Mouse (Mus musculus) heart, postnatal 0 days (tissue): ENCODE data around the gene Pitpnm1. TPM values are rescaled to one million over a fixed set of nuclear protein-coding genes. Genes with fewer than 3 reads are reported as not detected.
A peak's percentile ranks its signal among the peaks of the same experiment; 100 is the strongest.
"Not testable (repeated sequence)": the region's sequence is repeated elsewhere in the genome, so short reads cannot be mapped to it uniquely, and the experiment has no call there.

Source experiments
- ATAC-seq: fragments of 200-750 bp; cut with Nextera tagmentation; 2 replicates; pipeline ENCODE4 v1.8.0; 2017; ENCODE audit warnings: low read depth, moderate number of reproducible peaks, moderate library complexity; ENCODE audit not compliant: insufficient read depth
- DNase-seq: peaks from one replicate; pipeline ENCODE4 v3.0.0-alpha.2; 2016; ENCODE audit warnings: low spot score
- H3K27ac ChIP-seq: fragments of 300-500 bp; sonication (generic); 2 replicates; pipeline ENCODE4 v1.5.1; 2014; ENCODE audit warnings: low read depth, mild to moderate bottlenecking
- H3K27me3 ChIP-seq: fragments of 300-500 bp; sonication (generic); 2 replicates; pipeline ENCODE4 v1.6.1; 2014; ENCODE audit warnings: low read length, mixed read lengths; ENCODE audit not compliant: control insufficient read depth, insufficient read depth
- H3K36me3 ChIP-seq: fragments of 300-500 bp; sonication (generic); replicated peaks from 2 replicates; pipeline ENCODE4 v1.6.1; 2014; ENCODE audit warnings: low read length, mixed read lengths; ENCODE audit not compliant: control insufficient read depth, insufficient read depth
- H3K4me1 ChIP-seq: fragments of 300-500 bp; sonication (generic); 2 replicates; pipeline ENCODE4 v1.6.1; 2014; ENCODE audit warnings: antibody characterized with exemption; ENCODE audit not compliant: control insufficient read depth, insufficient read depth
- H3K4me2 ChIP-seq: fragments of 300-500 bp; sonication (generic); 2 replicates; pipeline ENCODE4 v1.6.1; 2014; ENCODE audit warnings: low read depth, mild to moderate bottlenecking, low read length, moderate library complexity
- H3K4me3 ChIP-seq: fragments of 300-500 bp; sonication (generic); 2 replicates; pipeline ENCODE4 v1.5.1; 2014; ENCODE audit warnings: low read depth, low read length
- H3K9ac ChIP-seq: fragments of 300-500 bp; sonication (generic); replicated peaks from 2 replicates; pipeline ENCODE4 v1.6.1; 2014; ENCODE audit warnings: low read depth, low read length, mixed read lengths
- H3K9me3 ChIP-seq: fragments of 300-500 bp; sonication (generic); replicated peaks from 2 replicates; pipeline ENCODE4 v1.6.1; 2016; ENCODE audit warnings: low read length; ENCODE audit not compliant: control insufficient read depth
- CTCF ChIP-seq: IDR thresholded peaks from 2 replicates; pipeline ENCODE4 v1.5.1; 2016; ENCODE audit warnings: antibody characterized with exemption, control low read depth, low read depth
- EP300 ChIP-seq: IDR thresholded peaks from 2 replicates; pipeline ENCODE4 v1.6.1; 2016; ENCODE audit warnings: antibody characterized with exemption, low read depth
- WGBS: fragments of 180-500 bp; shearing (Covaris S2); extraction: QIAGEN DNeasy Blood & Tissue Kit; methylation state at CpG from one replicate; pipeline ENCODE4 v1.1.7; 2014; 5-methylcytosine and 5-hydroxymethylcytosine counted together
- polyA plus RNA-seq: library from polyadenylated mRNA; unstranded; fragments of >200 nt; fragmentation: Nextera tagmentation; extraction: Ambion mirVana; gene quantifications from 2 replicates; pipeline ENCODE4 v1.2.1, GENCODE M21; 2015
- total RNA-seq: library from RNA; depleted of rRNA; stranded (reverse); fragments of >200 nt; gene quantifications from 2 replicates; pipeline ENCODE4 v1.2.3, GENCODE M21; 2014; ENCODE audit warnings: low replicate concordance

The Pitpnm1 gene
- total and polyA plus RNA-seq, 2 experiments from 2014 or later: 21.9 to 47.3 TPM

GRCm38 (mm10) chr19:4121097-4121805 is 21.5 kb downstream of the Pitpnm1 start:
- TF ChIP-seq CTCF (no peak), EP300 (no peak)
- Histone ChIP-seq H3K4me1 (peaks cover 9% of the 10 kb centered on the region; the same call in 1 of the 2 replicates), H3K9ac (no peak overlapping the region; the same call in 1 of the 2 replicates), H3K4me3 (peak overlapping the region; percentile 38), H3K27me3 (no peaks in the 10 kb centered on the region), H3K9me3 (no peaks in the 10 kb centered on the region), H3K36me3 (peaks cover 15% of the 10 kb centered on the region), H3K4me2 (peak overlapping the region; percentile 57), H3K27ac (peak overlapping the region; percentile 63)
- 3% methylated on average over 38 of the region's 38 CpGs for WGBS
- DNase-seq: peak; percentile 99
- peak; percentile 73 for ATAC-seq

- 55% methylated on average over 6 of the region's 6 CpGs for WGBS
- not testable (repeated sequence) for H3K4me3 ChIP-seq, H3K4me2 ChIP-seq
Observed at GRCm38 (mm10) chr19:4121896-4122295, 22.1 kb downstream of the Pitpnm1 start.

GRCm38 (mm10) chr19:4122411-4123370 is 22.9 kb downstream of the Pitpnm1 start:
- TF ChIP-seq CTCF (0 out of 2 replicates have a peak, but pooled peaks have one; percentile 2), EP300 (no peak)
- Histone ChIP-seq H3K27me3 (no peaks in the 10 kb centered on the region), H3K9me3 (no peaks in the 10 kb centered on the region), H3K4me1 (peaks cover 17% of the 10 kb centered on the region), H3K4me2 (no peak overlapping the region), H3K36me3 (peaks cover 9% of the 10 kb centered on the region), H3K27ac (no peak overlapping the region), H3K4me3 (no peak overlapping the region), H3K9ac (no peak overlapping the region)
- WGBS: 75% methylated on average over 7 of the region's 7 CpGs
- ATAC-seq (no peak), DNase-seq (no peak)

More at GRCm38 (mm10) chr19:4121896-4122295, 22.1 kb downstream of the Pitpnm1 start:
- not testable (repeated sequence) for H3K9me3 ChIP-seq, ATAC-seq, DNase-seq, H3K27ac ChIP-seq, H3K27me3 ChIP-seq, H3K9ac ChIP-seq
- Histone ChIP-seq H3K4me1 (peaks cover 15% of the 10 kb centered on the region), H3K36me3 (peaks cover 14% of the 10 kb centered on the region)

- no peak overlapping the region for H3K27ac ChIP-seq
Observed at GRCm38 (mm10) chr19:4124432-4124831, 24.6 kb downstream of the Pitpnm1 start.

GRCm38 (mm10) chr19:4125268-4125667 is 25.5 kb downstream of the Pitpnm1 start:
- not testable (repeated sequence) for H3K27me3 ChIP-seq, DNase-seq, H3K9me3 ChIP-seq, H3K27ac ChIP-seq
- peak; percentile 5; the same call in 1 of the 2 replicates for ATAC-seq
- Histone ChIP-seq H3K36me3 (peaks cover 16% of the 10 kb centered on the region), H3K4me2 (peak overlapping the region; percentile 50), H3K4me1 (peaks cover 21% of the 10 kb centered on the region), H3K4me3 (peak overlapping the region; percentile 83), H3K9ac (0 out of 2 replicates have a peak overlapping the region, but pooled peaks have one; percentile 11)
- 26% methylated on average over 3 of the region's 4 CpGs for WGBS

More at GRCm38 (mm10) chr19:4124432-4124831, 24.6 kb downstream of the Pitpnm1 start:
- DNase-seq (no peak), ATAC-seq (no peak)
- H3K36me3 ChIP-seq: peaks cover 16% of the 10 kb centered on the region
- H3K4me3 ChIP-seq: no peak overlapping the region
- 78% methylated on average over 4 of the region's 4 CpGs for WGBS
- H3K4me2 ChIP-seq: no peak overlapping the region
- H3K27me3 ChIP-seq: no peaks in the 10 kb centered on the region
- TF ChIP-seq CTCF (no peak), EP300 (no peak)
- H3K4me1 ChIP-seq: peaks cover 19% of the 10 kb centered on the region
- no peak overlapping the region for H3K9ac ChIP-seq
- H3K9me3 ChIP-seq: no peaks in the 10 kb centered on the region
